Mouse (Mus musculus) hindbrain, embryonic 12.5 days (tissue): ENCODE results near the gene Add2. TPM values are rescaled to one million over a fixed set of nuclear protein-coding genes. Genes with fewer than 3 reads are reported as not detected.

Experiments used
- ATAC-seq: fragments of 200-750 bp; cut with Nextera tagmentation; 2 replicates; pipeline ENCODE4 v1.8.0; 2017; ENCODE audit warnings: moderate TSS enrichment; ENCODE audit not compliant: low FRiP score
- H3K27ac ChIP-seq: fragments of 300-500 bp; sonication (generic); 2 replicates; pipeline ENCODE4 v1.5.1; 2016; ENCODE audit warnings: mild to moderate bottlenecking
- H3K27me3 ChIP-seq: fragments of 300-500 bp; sonication (generic); 2 replicates; pipeline ENCODE4 v1.6.1; 2016; ENCODE audit warnings: mild to moderate bottlenecking
- H3K36me3 ChIP-seq: fragments of 300-500 bp; sonication (generic); 2 replicates; pipeline ENCODE4 v1.6.1; 2016; ENCODE audit warnings: mild to moderate bottlenecking
- H3K4me1 ChIP-seq: fragments of 300-500 bp; sonication (generic); 2 replicates; pipeline ENCODE4 v1.6.1; 2016
- H3K4me2 ChIP-seq: fragments of 300-500 bp; sonication (generic); replicated peaks from 2 replicates; pipeline ENCODE4 v1.6.1; 2016; ENCODE audit warnings: mild to moderate bottlenecking
- H3K4me3 ChIP-seq: fragments of 300-500 bp; sonication (generic); 2 replicates; pipeline ENCODE4 v1.5.1; 2016; ENCODE audit warnings: mild to moderate bottlenecking
- H3K9ac ChIP-seq: fragments of 300-500 bp; sonication (generic); 2 replicates; pipeline ENCODE4 v1.6.1; 2016; ENCODE audit warnings: mild to moderate bottlenecking, moderate library complexity
- H3K9me3 ChIP-seq: fragments of 300-500 bp; sonication (generic); replicated peaks from 2 replicates; pipeline ENCODE4 v1.6.1; 2016; ENCODE audit warnings: mild to moderate bottlenecking
- WGBS: fragments of 180-500 bp; shearing (Covaris S2); methylation state at CpG from one replicate; pipeline ENCODE4 v1.1.7; 2016; 5-methylcytosine and 5-hydroxymethylcytosine counted together
- polyA plus RNA-seq: library from polyadenylated mRNA; unstranded; fragments of >200 nt; fragmentation: Nextera tagmentation; extraction: Ambion mirVana; gene quantifications from 2 replicates; pipeline ENCODE4 v1.2.1, GENCODE M21; 2016

Add2 gene
- polyA plus RNA-seq, 1 experiment from 2014 or later = 115 TPM

DNA sequence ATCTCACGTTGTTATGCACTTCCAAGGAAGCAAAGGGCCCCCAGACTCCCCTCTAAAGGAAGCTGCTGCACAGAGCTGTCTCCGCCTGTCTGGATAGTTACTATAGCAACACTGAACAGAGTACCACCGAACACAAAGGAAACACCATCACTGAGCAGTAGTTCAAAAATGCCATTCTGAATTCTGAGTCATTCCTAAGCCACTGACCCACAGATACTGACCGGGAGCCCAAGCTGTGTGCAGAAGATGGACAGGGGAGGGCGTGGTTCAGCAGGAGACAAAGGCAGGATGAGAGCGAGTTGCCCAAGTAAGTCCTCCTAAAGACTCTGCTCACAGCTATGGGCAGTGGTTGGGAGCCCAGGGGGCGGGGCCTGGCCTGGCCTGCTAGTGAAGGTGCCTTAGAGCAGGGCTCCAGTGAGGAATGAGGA, 23.6 kb downstream of the Add2 start:
- Histone ChIP-seq H3K27me3 (no peaks in the 10 kb centered on the region), H3K27ac (peak overlapping the region; percentile 98), H3K9ac (peak overlapping the region; percentile 42), H3K4me2 (peak overlapping the region; percentile 36), H3K4me1 (peaks cover 60% of the 10 kb centered on the region), H3K36me3 (no peaks in the 10 kb centered on the region), H3K4me3 (no peak overlapping the region), H3K9me3 (no peaks in the 10 kb centered on the region)
- ATAC-seq = peak; percentile 74
- WGBS = 17% methylated on average over 7 of the region's 7 CpGs

DNA sequence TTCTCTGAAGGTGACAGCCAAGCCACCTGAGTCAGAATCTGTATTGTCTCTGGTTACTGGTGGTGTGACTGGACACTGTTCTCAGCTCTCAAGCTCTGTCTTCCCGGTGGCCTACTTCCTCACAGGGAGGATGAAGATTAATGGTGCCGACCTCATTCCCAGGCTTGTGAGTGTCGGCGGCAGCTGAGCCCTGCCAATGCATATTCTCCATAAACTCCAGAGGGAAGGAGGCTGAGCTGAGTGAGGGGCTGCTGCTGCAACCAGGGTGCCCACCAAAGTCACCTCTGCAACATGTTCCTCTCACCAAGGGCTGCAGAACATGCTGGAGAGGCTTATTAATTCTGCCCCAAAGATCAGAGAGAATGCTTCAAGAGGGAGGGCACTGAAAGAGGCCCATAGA, 24.1 kb downstream of the Add2 start:
- ATAC-seq = peak; percentile 43
- Histone ChIP-seq H3K9me3 (no peaks in the 10 kb centered on the region), H3K4me2 (peak overlapping the region; percentile 36), H3K27me3 (no peaks in the 10 kb centered on the region), H3K27ac (peak overlapping the region; percentile 98), H3K36me3 (no peaks in the 10 kb centered on the region), H3K4me3 (no peak overlapping the region), H3K9ac (peak overlapping the region; percentile 42; the same call in 1 of the 2 replicates), H3K4me1 (peaks cover 59% of the 10 kb centered on the region)
- 36% methylated on average over 4 of the region's 4 CpGs for WGBS

DNA sequence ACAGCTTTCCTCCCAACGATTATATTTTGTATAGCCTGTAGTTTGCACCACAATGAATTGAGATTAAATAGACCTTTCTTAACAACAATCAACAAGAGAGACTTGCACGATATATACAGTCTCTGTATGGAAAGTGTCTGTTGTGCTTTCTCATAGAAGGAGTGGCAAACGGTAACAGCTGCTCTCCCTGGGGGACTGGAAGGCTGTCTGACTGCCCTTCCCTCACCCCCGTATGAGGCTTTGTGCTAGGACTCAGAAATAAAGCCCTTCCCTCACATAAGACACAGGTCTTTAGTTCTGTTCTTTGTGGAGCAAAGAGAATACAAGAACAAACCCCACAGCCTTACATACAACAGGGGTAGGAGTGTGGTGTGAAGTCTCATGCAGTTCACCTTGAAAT, 24.6 kb downstream of the Add2 start:
- Histone ChIP-seq H3K27me3 (no peaks in the 10 kb centered on the region), H3K9me3 (no peaks in the 10 kb centered on the region), H3K4me3 (no peak overlapping the region), H3K27ac (peak overlapping the region; percentile 98), H3K4me1 (peaks cover 61% of the 10 kb centered on the region), H3K4me2 (peak overlapping the region; percentile 36), H3K9ac (0 out of 2 replicates have a peak overlapping the region, but pooled peaks have one; percentile 42), H3K36me3 (no peaks in the 10 kb centered on the region)
- peak; percentile 64 for ATAC-seq
- 23% methylated on average over 4 of the region's 4 CpGs for WGBS

DNA sequence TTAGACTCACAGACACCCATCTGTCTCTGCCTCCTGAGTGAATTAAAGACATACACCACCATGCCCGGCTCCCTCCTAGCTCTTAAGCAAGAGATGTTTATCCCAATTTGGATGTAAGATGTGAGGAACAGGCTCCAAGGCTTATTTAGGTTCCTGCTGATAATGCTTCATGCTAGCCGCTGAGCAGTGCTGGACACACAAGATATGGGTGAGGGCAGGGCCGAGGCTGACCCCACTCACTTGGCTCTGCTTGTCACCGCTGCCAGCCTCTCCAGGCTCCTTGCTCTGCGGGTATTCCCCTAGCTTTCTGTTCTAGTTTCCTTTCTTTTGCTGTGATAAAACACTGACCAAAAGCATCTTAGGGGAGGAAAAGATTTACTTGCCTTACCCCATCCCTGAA, 25.1 kb downstream of the Add2 start:
- no peak for ATAC-seq
- H3K27me3 ChIP-seq = no peaks in the 10 kb centered on the region
- H3K9me3 ChIP-seq = no peaks in the 10 kb centered on the region
- WGBS = 58% methylated on average over 5 of the region's 5 CpGs
- H3K9ac ChIP-seq = peak overlapping the region; percentile 5; the same call in 1 of the 2 replicates
- H3K4me2 ChIP-seq = no peak overlapping the region; the same call in 1 of the 2 replicates
- H3K36me3 ChIP-seq = no peaks in the 10 kb centered on the region
- H3K4me1 ChIP-seq = peaks cover 63% of the 10 kb centered on the region
- peak overlapping the region; percentile 98 for H3K27ac ChIP-seq
- H3K4me3 ChIP-seq = no peak overlapping the region

DNA sequence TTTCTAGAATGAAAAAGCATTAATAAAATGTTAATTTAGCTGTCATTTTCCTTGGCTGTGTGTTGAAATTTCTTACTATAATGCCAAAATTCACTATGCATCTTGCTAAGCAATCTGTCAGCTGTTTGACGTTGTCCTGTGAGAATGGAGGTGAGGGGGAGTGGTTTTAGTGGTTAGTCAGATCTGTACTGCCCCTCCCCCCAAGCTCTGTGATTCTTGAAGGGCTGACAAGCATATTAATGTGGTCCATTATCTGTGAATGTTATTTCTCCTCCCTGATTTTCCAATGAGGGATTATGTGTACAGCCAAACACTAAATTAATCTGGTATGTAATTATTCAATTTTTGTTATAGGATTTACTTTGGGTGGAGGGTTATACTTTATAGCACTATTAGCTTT, 30.0 kb downstream of the Add2 start:
- WGBS = 3% methylated on average over 1 of the region's 1 CpGs
- no peaks in the 10 kb centered on the region for H3K9me3 ChIP-seq
- peak; percentile 48; the same call in 1 of the 2 replicates for ATAC-seq
- H3K4me1 ChIP-seq = peaks cover 68% of the 10 kb centered on the region
- no peak overlapping the region for H3K4me3 ChIP-seq
- no peaks in the 10 kb centered on the region for H3K27me3 ChIP-seq
- peak overlapping the region; percentile 45; the same call in 1 of the 2 replicates for H3K4me2 ChIP-seq
- no peak overlapping the region for H3K9ac ChIP-seq
- no peaks in the 10 kb centered on the region for H3K36me3 ChIP-seq
- peak overlapping the region; percentile 95 for H3K27ac ChIP-seq

DNA sequence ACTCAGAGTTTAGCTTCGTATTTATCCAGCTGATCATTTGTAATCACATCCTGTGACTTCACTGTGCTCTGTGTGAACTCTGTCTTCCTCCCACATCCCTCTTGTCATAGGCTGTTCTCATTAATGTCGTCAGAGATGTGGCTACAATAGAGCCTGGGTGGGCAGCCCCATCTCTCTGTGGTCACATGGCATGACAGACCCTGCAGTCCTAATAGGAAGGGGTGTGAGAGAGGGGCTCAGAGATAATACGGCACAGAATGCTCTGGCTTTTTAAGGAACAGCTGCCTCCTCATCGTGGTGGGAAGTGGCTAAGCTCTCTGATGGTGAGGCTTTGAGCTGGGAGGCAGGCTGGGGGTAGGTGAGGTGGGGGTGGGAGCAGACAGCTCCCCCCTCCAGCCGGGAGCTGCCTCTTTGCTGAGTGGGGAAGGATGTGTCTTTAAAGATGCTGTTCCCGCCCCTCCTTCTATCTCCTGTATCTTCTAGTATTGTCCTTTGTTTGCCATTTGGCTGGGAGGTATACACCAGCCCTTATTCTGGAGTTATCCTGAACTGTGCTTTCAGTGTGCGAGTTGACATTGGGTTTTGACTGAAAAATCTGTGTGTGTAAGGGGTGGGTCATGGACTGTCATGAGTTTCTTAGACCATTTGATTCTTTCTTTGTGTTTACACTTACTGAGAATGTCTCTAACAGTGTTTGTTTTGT, 30.8 kb downstream of the Add2 start:
- WGBS = 24% methylated on average over 7 of the region's 7 CpGs
- H3K4me1 ChIP-seq = peaks cover 69% of the 10 kb centered on the region
- ATAC-seq = peak; percentile 90
- no peaks in the 10 kb centered on the region for H3K27me3 ChIP-seq
- H3K36me3 ChIP-seq = no peaks in the 10 kb centered on the region
- no peaks in the 10 kb centered on the region for H3K9me3 ChIP-seq
- peak overlapping the region; percentile 25 for H3K4me3 ChIP-seq
- H3K9ac ChIP-seq = peak overlapping the region; percentile 43; the same call in 1 of the 2 replicates
- H3K27ac ChIP-seq = peak overlapping the region; percentile 95
- H3K4me2 ChIP-seq = peak overlapping the region; percentile 45

DNA sequence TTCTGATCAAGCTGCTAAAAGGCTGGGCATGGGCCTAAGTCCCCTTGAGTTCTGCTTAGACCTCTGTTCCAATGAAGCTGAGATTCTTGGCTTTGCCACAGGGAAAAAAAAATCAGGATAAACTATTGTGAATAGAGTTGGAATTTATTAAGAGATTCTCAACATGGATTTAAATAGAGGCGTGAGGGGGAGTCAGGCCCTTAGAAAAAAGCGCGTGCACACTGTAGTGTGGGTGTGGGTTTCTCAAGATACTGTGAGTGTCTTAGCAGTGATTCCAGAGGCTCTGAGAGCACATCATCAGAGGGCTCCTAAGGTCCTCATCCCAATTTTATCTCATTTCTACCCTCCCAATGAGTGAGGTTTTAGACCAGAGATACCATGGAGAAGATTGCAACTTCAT, 31.7 kb downstream of the Add2 start:
- no peaks in the 10 kb centered on the region for H3K36me3 ChIP-seq
- H3K4me1 ChIP-seq = peaks cover 77% of the 10 kb centered on the region
- no peaks in the 10 kb centered on the region for H3K27me3 ChIP-seq
- no peak overlapping the region for H3K4me3 ChIP-seq
- H3K4me2 ChIP-seq = peak overlapping the region; percentile 45; the same call in 1 of the 2 replicates
- H3K9ac ChIP-seq = no peak overlapping the region
- ATAC-seq = no peak
- H3K9me3 ChIP-seq = no peaks in the 10 kb centered on the region
- H3K27ac ChIP-seq = peak overlapping the region; percentile 95
- 96% methylated on average over 3 of the region's 3 CpGs for WGBS

DNA sequence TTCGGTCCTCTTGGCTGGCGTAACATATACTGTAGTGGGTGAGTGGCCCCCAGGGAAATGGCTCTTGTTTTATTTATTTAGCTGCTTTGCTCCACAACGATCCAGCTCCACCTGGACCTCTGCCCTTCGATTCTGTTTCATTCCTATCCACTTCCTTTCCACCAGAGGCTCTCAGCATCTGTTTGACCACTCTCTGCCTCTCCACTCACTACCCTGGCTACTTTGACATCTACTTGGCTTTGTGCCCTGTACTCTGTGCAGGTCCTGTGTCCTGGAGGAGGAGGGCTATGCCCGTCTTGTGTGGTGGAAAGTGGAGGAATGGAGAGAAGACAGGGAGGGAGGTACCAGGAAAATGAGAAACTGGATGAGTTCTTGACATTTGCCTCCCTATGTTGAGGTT, 33.7 kb downstream of the Add2 start:
- Histone ChIP-seq H3K9me3 (no peaks in the 10 kb centered on the region), H3K27ac (peak overlapping the region; percentile 85), H3K27me3 (no peaks in the 10 kb centered on the region), H3K36me3 (no peaks in the 10 kb centered on the region), H3K4me3 (no peak overlapping the region), H3K4me2 (no peak overlapping the region), H3K4me1 (peaks cover 96% of the 10 kb centered on the region), H3K9ac (no peak overlapping the region; the same call in 1 of the 2 replicates)
- ATAC-seq = no peak
- 56% methylated on average over 5 of the region's 5 CpGs for WGBS

DNA sequence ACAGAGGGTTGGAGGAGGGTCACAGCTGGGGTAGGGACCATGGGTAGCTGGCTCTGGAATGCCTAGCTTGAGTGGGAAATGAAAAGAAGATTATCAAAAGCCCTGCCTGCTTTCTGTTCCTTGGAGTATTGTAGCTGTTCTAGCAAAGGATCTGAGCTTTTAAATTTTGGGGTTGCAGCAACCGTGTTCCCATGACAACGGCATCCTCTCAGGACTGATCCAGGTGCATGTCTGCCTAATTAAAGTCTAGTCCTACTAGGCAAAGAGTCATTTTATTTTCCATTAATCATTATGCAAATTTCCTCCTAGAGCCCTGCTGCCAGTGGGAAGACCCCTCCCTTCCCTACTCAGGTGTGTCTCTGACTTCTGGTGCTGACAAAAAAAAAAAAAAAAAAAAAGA, 34.2 kb downstream of the Add2 start:
- Histone ChIP-seq H3K9me3 (no peaks in the 10 kb centered on the region), H3K27ac (peak overlapping the region; percentile 85), H3K27me3 (no peaks in the 10 kb centered on the region), H3K4me1 (peaks cover 94% of the 10 kb centered on the region), H3K9ac (no peak overlapping the region; the same call in 1 of the 2 replicates), H3K4me3 (no peak overlapping the region), H3K36me3 (no peaks in the 10 kb centered on the region), H3K4me2 (no peak overlapping the region)
- ATAC-seq = no peak
- WGBS = 65% methylated on average over 2 of the region's 2 CpGs

DNA sequence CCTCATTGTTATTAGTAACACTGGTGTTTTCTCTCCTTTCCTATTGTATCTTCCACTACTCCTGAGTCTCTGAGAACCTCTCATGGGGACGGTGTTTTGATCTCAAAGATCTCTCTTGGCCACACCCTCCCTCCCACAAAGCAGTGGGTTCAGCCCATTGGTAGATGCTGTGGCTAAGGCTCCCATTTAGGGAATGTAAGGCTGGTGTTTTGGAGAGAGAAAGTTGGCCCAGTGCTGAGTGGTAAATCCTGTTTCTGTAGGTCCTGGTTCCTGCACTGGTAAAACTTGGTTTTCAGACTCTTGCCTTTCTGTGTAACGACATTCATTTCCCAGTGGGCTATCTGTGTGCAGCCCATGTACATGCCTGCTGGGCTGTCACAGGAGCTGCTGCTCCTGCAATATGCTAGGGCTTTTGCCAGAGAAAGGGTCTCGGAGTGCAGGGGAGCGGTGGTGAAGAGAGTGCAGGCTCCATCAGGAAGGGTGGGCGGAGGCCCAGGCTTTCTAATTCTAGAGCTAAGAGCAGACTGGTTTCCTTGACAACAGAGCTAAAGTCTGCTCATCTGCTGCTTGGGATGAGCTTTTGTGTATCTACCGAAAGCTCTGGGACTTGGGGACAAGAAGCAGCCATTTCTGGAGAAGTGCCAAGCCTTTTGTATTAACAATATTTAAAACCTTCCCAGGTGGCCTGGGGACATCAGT, 36.0 kb downstream of the Add2 start:
- peak overlapping the region; percentile 47; the same call in 1 of the 2 replicates for H3K9ac ChIP-seq
- H3K4me2 ChIP-seq = peak overlapping the region; percentile 22; the same call in 1 of the 2 replicates
- H3K9me3 ChIP-seq = no peaks in the 10 kb centered on the region
- WGBS = 31% methylated on average over 6 of the region's 6 CpGs
- H3K27me3 ChIP-seq = no peaks in the 10 kb centered on the region
- no peaks in the 10 kb centered on the region for H3K36me3 ChIP-seq
- H3K4me1 ChIP-seq = peaks cover 77% of the 10 kb centered on the region
- peak overlapping the region; percentile 94 for H3K27ac ChIP-seq
- H3K4me3 ChIP-seq = no peak overlapping the region
- ATAC-seq = peak; percentile 71

DNA sequence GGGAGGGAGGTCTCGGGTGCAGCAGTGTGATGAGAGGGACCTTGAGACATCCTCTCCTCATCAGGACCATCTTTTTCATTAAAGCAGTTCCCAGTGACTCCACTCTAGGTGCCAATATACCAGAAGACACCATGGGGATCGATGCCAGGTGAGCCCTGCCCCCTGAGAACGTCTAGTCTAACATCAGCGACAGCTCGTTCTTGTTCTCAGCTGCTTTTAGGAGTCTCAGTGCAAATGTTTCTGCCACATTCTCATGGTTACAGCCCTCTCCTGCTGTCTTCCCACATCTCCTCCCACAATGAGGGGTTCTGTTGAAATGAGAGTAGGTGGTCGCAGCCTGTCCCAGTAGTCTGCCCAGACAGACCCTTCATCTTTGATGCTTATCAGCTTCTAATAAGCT, 38.2 kb downstream of the Add2 start:
- peaks cover 73% of the 10 kb centered on the region for H3K4me1 ChIP-seq
- WGBS = 86% methylated on average over 6 of the region's 6 CpGs
- H3K27ac ChIP-seq = no peak overlapping the region

DNA sequence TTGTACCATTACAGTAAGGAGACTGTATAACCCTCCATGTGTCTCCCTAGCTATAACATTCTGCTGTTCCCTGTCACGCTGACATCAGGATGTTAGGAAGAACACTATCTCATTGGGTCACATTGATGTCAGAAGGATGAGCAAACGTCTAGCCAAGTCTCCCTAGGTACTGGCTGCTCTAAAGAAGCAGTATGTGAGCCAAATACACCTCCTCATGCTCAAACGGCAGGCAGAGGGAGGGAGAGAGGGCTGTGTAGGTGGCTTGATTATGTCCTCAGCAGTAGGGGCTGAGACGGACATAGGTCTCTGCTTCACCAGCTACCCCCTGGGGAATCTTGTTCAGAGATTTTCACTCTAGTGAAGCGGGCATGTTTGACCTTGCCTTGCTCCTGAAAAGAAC, 38.7 kb downstream of the Add2 start:
- no peak for ATAC-seq

More for the DNA sequence above, 38.2 kb downstream of the Add2 start:
- ATAC-seq = no peak
- H3K4me3 ChIP-seq = no peak overlapping the region
- H3K4me2 ChIP-seq = no peak overlapping the region
- no peaks in the 10 kb centered on the region for H3K9me3 ChIP-seq
- H3K9ac ChIP-seq = no peak overlapping the region
- no peaks in the 10 kb centered on the region for H3K27me3 ChIP-seq
- H3K36me3 ChIP-seq = no peaks in the 10 kb centered on the region

More for the DNA sequence above, 38.7 kb downstream of the Add2 start:
- Histone ChIP-seq H3K4me1 (peaks cover 69% of the 10 kb centered on the region), H3K4me2 (no peak overlapping the region), H3K9ac (no peak overlapping the region), H3K4me3 (no peak overlapping the region), H3K27ac (no peak overlapping the region), H3K27me3 (no peaks in the 10 kb centered on the region), H3K9me3 (no peaks in the 10 kb centered on the region), H3K36me3 (no peaks in the 10 kb centered on the region)
- 50% methylated on average over 5 of the region's 5 CpGs for WGBS
